Mouse (Mus musculus): ENCODE measurements around the gene Grin1. TPM values are rescaled to one million over a fixed set of nuclear protein-coding genes. Genes with fewer than 3 reads are reported as not detected.
A peak's percentile ranks its signal among the peaks of the same experiment; 100 is the strongest.

The Grin1 gene
- polyA plus RNA-seq, 1 experiment, result not detected

GRCm38 (mm10) chr2:25255284-25255779, 63.7 kb downstream of the Grin1 start, which contains the start of gene Tmem203:
Gene Tmem203 (plus strand): TSS chr2:25255439.
- Histone ChIP-seq H3K27me3 (ENCODE audit: control insufficient read depth) (no peaks in the 10 kb centered on the region), H3K4me1 (ENCODE audit: control insufficient read depth) (peaks cover 32% of the 10 kb centered on the region), H3K36me3 (ENCODE audit: control insufficient read depth) (peaks cover 33% of the 10 kb centered on the region), H3K9me3 (ENCODE audit: control insufficient read depth, low read length) (no peaks in the 10 kb centered on the region), H3K4me3 (replicated peaks) (peak within 1 kb of the TSS; percentile 85)
- TF ChIP-seq GATA1 (IDR thresholded peaks at IDR 0.05; ENCODE audit: low read length), result no peak
- TF ChIP-seq TAL1 (IDR thresholded peaks at IDR 0.05; ENCODE audit: low read length), result no peak

GRCm38 (mm10) chr2:25252331-25252730, 66.7 kb downstream of the Grin1 start:
- peaks cover 63% of the 10 kb centered on the region for H3K36me3 ChIP-seq (ENCODE audit: control insufficient read depth)
- TF ChIP-seq GATA1 (IDR thresholded peaks at IDR 0.05; ENCODE audit: low read length) (no peak), TAL1 (IDR thresholded peaks at IDR 0.05; ENCODE audit: low read length) (no peak)
- no peaks in the 10 kb centered on the region for H3K27me3 ChIP-seq (ENCODE audit: control insufficient read depth)
- H3K9me3 ChIP-seq (ENCODE audit: control insufficient read depth, low read length), result no peaks in the 10 kb centered on the region
- H3K4me1 ChIP-seq (ENCODE audit: control insufficient read depth), result peaks cover 31% of the 10 kb centered on the region
- H3K4me3 ChIP-seq (replicated peaks), result no peak overlapping the region

GRCm38 (mm10) chr2:25246183-25247072, 72.6 kb downstream of the Grin1 start, which contains the start of gene AL732309.1:
Gene AL732309.1 (minus strand): TSS chr2:25246863.
- peaks cover 15% of the 10 kb centered on the region for H3K4me1 ChIP-seq (ENCODE audit: control insufficient read depth)
- TF ChIP-seq TAL1 (IDR thresholded peaks at IDR 0.05; ENCODE audit: low read length), result no peak
- no peak for TF ChIP-seq GATA1 (IDR thresholded peaks at IDR 0.05; ENCODE audit: low read length)
- no peak within 1 kb of the TSS for H3K4me3 ChIP-seq (replicated peaks)
- H3K27me3 ChIP-seq (ENCODE audit: control insufficient read depth), result peaks cover 26% of the 10 kb centered on the region
- H3K9me3 ChIP-seq (ENCODE audit: control insufficient read depth, low read length), result no peaks in the 10 kb centered on the region
- peaks cover 67% of the 10 kb centered on the region for H3K36me3 ChIP-seq (ENCODE audit: control insufficient read depth)

- peaks cover 34% of the 10 kb centered on the region for H3K27me3 ChIP-seq (ENCODE audit: control insufficient read depth)
- H3K9me3 ChIP-seq (ENCODE audit: control insufficient read depth, low read length), result no peaks in the 10 kb centered on the region
- peaks cover 36% of the 10 kb centered on the region for H3K4me1 ChIP-seq (ENCODE audit: control insufficient read depth)
- no peak overlapping the region for H3K4me3 ChIP-seq (replicated peaks)
- TF ChIP-seq TAL1 (IDR thresholded peaks at IDR 0.05; ENCODE audit: low read length) (no peak), GATA1 (IDR thresholded peaks at IDR 0.05; ENCODE audit: low read length) (no peak)
- H3K36me3 ChIP-seq (ENCODE audit: control insufficient read depth), result peaks cover 44% of the 10 kb centered on the region
Measured at GRCm38 (mm10) chr2:25244144-25244543, 74.8 kb downstream of the Grin1 start.

- Histone ChIP-seq H3K9me3 (ENCODE audit: control insufficient read depth, low read length) (no peaks in the 10 kb centered on the region), H3K4me3 (replicated peaks) (no peak overlapping the region), H3K36me3 (ENCODE audit: control insufficient read depth) (peaks cover 36% of the 10 kb centered on the region), H3K4me1 (ENCODE audit: control insufficient read depth) (peaks cover 41% of the 10 kb centered on the region), H3K27me3 (ENCODE audit: control insufficient read depth) (peaks cover 34% of the 10 kb centered on the region)
- TF ChIP-seq TAL1 (IDR thresholded peaks at IDR 0.05; ENCODE audit: low read length), result no peak
- TF ChIP-seq GATA1 (IDR thresholded peaks at IDR 0.05; ENCODE audit: low read length), result no peak
Measured at GRCm38 (mm10) chr2:25243342-25243741, 75.6 kb downstream of the Grin1 start.

GRCm38 (mm10) chr2:25242101-25242506, 76.9 kb downstream of the Grin1 start, which contains the start of the genes Rnf208 and Cysrt1:
Gene Rnf208 (plus strand): TSS chr2:25242255.
Gene Cysrt1 (minus strand): TSS chr2:25242452.
- peaks cover 36% of the 10 kb centered on the region for H3K27me3 ChIP-seq (ENCODE audit: control insufficient read depth)
- H3K4me3 ChIP-seq (replicated peaks), result peak within 1 kb of the TSS; percentile 61
- no peaks in the 10 kb centered on the region for H3K9me3 ChIP-seq (ENCODE audit: control insufficient read depth, low read length)
- peaks cover 41% of the 10 kb centered on the region for H3K4me1 ChIP-seq (ENCODE audit: control insufficient read depth)
- no peak for TF ChIP-seq GATA1 (IDR thresholded peaks at IDR 0.05; ENCODE audit: low read length)
- no peak for TF ChIP-seq TAL1 (IDR thresholded peaks at IDR 0.05; ENCODE audit: low read length)
- H3K36me3 ChIP-seq (ENCODE audit: control insufficient read depth), result peaks cover 23% of the 10 kb centered on the region

GRCm38 (mm10) chr2:25241438-25241775, 77.6 kb downstream of the Grin1 start:
- peaks cover 39% of the 10 kb centered on the region for H3K27me3 ChIP-seq (ENCODE audit: control insufficient read depth)
- H3K4me1 ChIP-seq (ENCODE audit: control insufficient read depth), result peaks cover 43% of the 10 kb centered on the region
- peaks cover 16% of the 10 kb centered on the region for H3K36me3 ChIP-seq (ENCODE audit: control insufficient read depth)
- TF ChIP-seq TAL1 (IDR thresholded peaks at IDR 0.05; ENCODE audit: low read length), result no peak
- no peak for TF ChIP-seq GATA1 (IDR thresholded peaks at IDR 0.05; ENCODE audit: low read length)
- H3K9me3 ChIP-seq (ENCODE audit: control insufficient read depth, low read length), result no peaks in the 10 kb centered on the region
- H3K4me3 ChIP-seq (replicated peaks), result peak overlapping the region; percentile 61

Other genes with a start within 250 kb of the Grin1 start
- 0.04 TPM in 1 of 2 replicates, not detected in the other for gene Entpd8, start 238.9 kb downstream of the Grin1 start, polyA plus RNA-seq (2012)
- 0.04 TPM in 1 of 2 replicates, not detected in the other for gene Noxa1, start 224.0 kb downstream of the Grin1 start, polyA plus RNA-seq (2012)
- gene Nrarp, start 138.4 kb downstream of the Grin1 start, polyA plus RNA-seq (2012), result 0.38 and 0.49 TPM in 2 replicates
- gene Tor4a, start 122.3 kb downstream of the Grin1 start, polyA plus RNA-seq (2012), result 0.02 and 0.03 TPM in 2 replicates
- gene Nelfb, start 107.7 kb downstream of the Grin1 start, polyA plus RNA-seq (2012), result 1.8 TPM in 2 replicates
- 0.03 TPM in 1 of 2 replicates, not detected in the other for gene Stpg3, start 104.5 kb downstream of the Grin1 start, polyA plus RNA-seq (2012)
- not detected in 2 replicates for gene Fam166a, start 100.4 kb downstream of the Grin1 start, polyA plus RNA-seq (2012)
- 134 and 136 TPM in 2 replicates for gene Tubb4b, start 94.5 kb downstream of the Grin1 start, polyA plus RNA-seq (2012)
- not detected in 2 replicates for gene Slc34a3, start 84.8 kb downstream of the Grin1 start, polyA plus RNA-seq (2012)
- gene Rnf224, start 82.4 kb downstream of the Grin1 start, polyA plus RNA-seq (2012), result not detected in 2 replicates
- gene Rnf208, start 76.9 kb downstream of the Grin1 start, polyA plus RNA-seq (2012), result 0.07 and 0.18 TPM in 2 replicates
- not detected in 2 replicates for gene Cysrt1, start 76.7 kb downstream of the Grin1 start, polyA plus RNA-seq (2012)
- gene AL732309.1, start 72.3 kb downstream of the Grin1 start, polyA plus RNA-seq (2012), result 0.06 and 0.18 TPM in 2 replicates
- 0.99 and 1.6 TPM in 2 replicates for gene Tmem203, start 63.7 kb downstream of the Grin1 start, polyA plus RNA-seq (2012)
- gene Tprn, start 56.6 kb downstream of the Grin1 start, polyA plus RNA-seq (2012), result 0.82 and 1.3 TPM in 2 replicates
- 22.8 and 24.1 TPM in 2 replicates for gene Ssna1, start 46.7 kb downstream of the Grin1 start, polyA plus RNA-seq (2012)
- gene Anapc2, start 46.7 kb downstream of the Grin1 start, polyA plus RNA-seq (2012), result 2.1 and 2.2 TPM in 2 replicates
- not detected in 2 replicates for gene Tmem210, start 31.0 kb downstream of the Grin1 start, polyA plus RNA-seq (2012)
- gene Lrrc26, start 29.3 kb downstream of the Grin1 start, polyA plus RNA-seq (2012), result not detected in 2 replicates
- gene Man1b1, start 13.2 kb upstream of the Grin1 start, polyA plus RNA-seq (2012), result 0.86 and 1.3 TPM in 2 replicates
- gene Dpp7, start 37.2 kb upstream of the Grin1 start, polyA plus RNA-seq (2012), result 0.24 and 0.76 TPM in 2 replicates
- 0.04 and 0.17 TPM in 2 replicates for gene Uap1l1, start 46.5 kb upstream of the Grin1 start, polyA plus RNA-seq (2012)
- gene Sapcd2, start 53.1 kb upstream of the Grin1 start, polyA plus RNA-seq (2012), result 10.3 and 12.6 TPM in 2 replicates
- not detected in 2 replicates for gene Entpd2, start 76.7 kb upstream of the Grin1 start, polyA plus RNA-seq (2012)
- gene Npdc1, start 80.2 kb upstream of the Grin1 start, polyA plus RNA-seq (2012), result 0.19 TPM in 1 of 2 replicates, not detected in the other
- 0.06 TPM in 1 of 2 replicates, not detected in the other for gene Fut7, start 104.1 kb upstream of the Grin1 start, polyA plus RNA-seq (2012)
- 0.09 and 0.11 TPM in 2 replicates for gene Abca2, start 109.5 kb upstream of the Grin1 start, polyA plus RNA-seq (2012)
- not detected in 2 replicates for gene Clic3, start 137.7 kb upstream of the Grin1 start, polyA plus RNA-seq (2012)
- gene Paxx, start 141.9 kb upstream of the Grin1 start, polyA plus RNA-seq (2012), result 1.0 and 1.1 TPM in 2 replicates
- gene Ptgds, start 150.9 kb upstream of the Grin1 start, polyA plus RNA-seq (2012), result not detected in 2 replicates
- gene Lcn12, start 174.7 kb upstream of the Grin1 start, polyA plus RNA-seq (2012), result not detected in 2 replicates
- gene Fbxw5, start 181.6 kb upstream of the Grin1 start, polyA plus RNA-seq (2012), result 3.9 and 4.7 TPM in 2 replicates
- gene C8g, start 182.5 kb upstream of the Grin1 start, polyA plus RNA-seq (2012), result not detected in 2 replicates
- gene Traf2, start 227.8 kb upstream of the Grin1 start, polyA plus RNA-seq (2012), result 0.84 and 0.95 TPM in 2 replicates
- 168 and 190 TPM in 2 replicates for gene Edf1, start 238.7 kb upstream of the Grin1 start, polyA plus RNA-seq (2012)

Measured in erythroblast, embryonic 14.5 days (primary cell).